Mouse (Mus musculus) heart, embryonic 15.5 days (tissue): ENCODE data around the gene Pank1. TPM values are rescaled to one million over a fixed set of nuclear protein-coding genes. Genes with fewer than 3 reads are reported as not detected.

Experiments
- ATAC-seq: fragments of 200-750 bp; cut with Nextera tagmentation; replicated peaks from 2 replicates; pipeline ENCODE4 v1.8.0; 2017; ENCODE audit warnings: low read depth, moderate TSS enrichment; ENCODE audit not compliant: insufficient number of reproducible peaks, insufficient read depth, low FRiP score
- H3K27ac ChIP-seq: fragments of 300-500 bp; sonication (generic); 2 replicates; pipeline ENCODE4 v1.5.1; 2015; ENCODE audit warnings: mild to moderate bottlenecking, inconsistent platforms
- H3K27me3 ChIP-seq: fragments of 300-500 bp; sonication (generic); 2 replicates; pipeline ENCODE4 v1.6.1; 2015; ENCODE audit warnings: inconsistent platforms
- H3K36me3 ChIP-seq: fragments of 300-500 bp; sonication (generic); 2 replicates; pipeline ENCODE4 v1.6.1; 2015; ENCODE audit warnings: mild to moderate bottlenecking, inconsistent platforms
- H3K4me1 ChIP-seq: fragments of 300-500 bp; sonication (generic); replicated peaks from 2 replicates; pipeline ENCODE4 v1.6.1; 2015; ENCODE audit warnings: inconsistent platforms
- H3K4me2 ChIP-seq: fragments of 300-500 bp; sonication (generic); 2 replicates; pipeline ENCODE4 v1.6.1; 2015; ENCODE audit warnings: inconsistent platforms, mild to moderate bottlenecking, moderate library complexity
- H3K4me3 ChIP-seq: fragments of 300-500 bp; sonication (generic); 2 replicates; pipeline ENCODE4 v1.5.1; 2015; ENCODE audit warnings: mild to moderate bottlenecking, inconsistent platforms
- H3K9ac ChIP-seq: fragments of 300-500 bp; sonication (generic); 2 replicates; pipeline ENCODE4 v1.6.1; 2015; ENCODE audit warnings: mild to moderate bottlenecking, inconsistent platforms
- H3K9me3 ChIP-seq: fragments of 300-500 bp; sonication (generic); replicated peaks from 2 replicates; pipeline ENCODE4 v1.6.1; 2016; ENCODE audit warnings: inconsistent platforms
- WGBS: fragments of 180-500 bp; shearing (Covaris S2); methylation state at CpG from one replicate; pipeline ENCODE4 v1.1.7; 2015; ENCODE audit warnings: mixed read lengths; 5-methylcytosine and 5-hydroxymethylcytosine counted together
- polyA plus RNA-seq: library from polyadenylated mRNA; unstranded; fragments of >200 nt; fragmentation: Nextera tagmentation; extraction: Ambion mirVana; gene quantifications from 2 replicates; pipeline ENCODE4 v1.2.1, GENCODE M21; 2015

Pank1 gene
- polyA plus RNA-seq, 1 experiment from 2014 or later = 15.5 TPM

DNA sequence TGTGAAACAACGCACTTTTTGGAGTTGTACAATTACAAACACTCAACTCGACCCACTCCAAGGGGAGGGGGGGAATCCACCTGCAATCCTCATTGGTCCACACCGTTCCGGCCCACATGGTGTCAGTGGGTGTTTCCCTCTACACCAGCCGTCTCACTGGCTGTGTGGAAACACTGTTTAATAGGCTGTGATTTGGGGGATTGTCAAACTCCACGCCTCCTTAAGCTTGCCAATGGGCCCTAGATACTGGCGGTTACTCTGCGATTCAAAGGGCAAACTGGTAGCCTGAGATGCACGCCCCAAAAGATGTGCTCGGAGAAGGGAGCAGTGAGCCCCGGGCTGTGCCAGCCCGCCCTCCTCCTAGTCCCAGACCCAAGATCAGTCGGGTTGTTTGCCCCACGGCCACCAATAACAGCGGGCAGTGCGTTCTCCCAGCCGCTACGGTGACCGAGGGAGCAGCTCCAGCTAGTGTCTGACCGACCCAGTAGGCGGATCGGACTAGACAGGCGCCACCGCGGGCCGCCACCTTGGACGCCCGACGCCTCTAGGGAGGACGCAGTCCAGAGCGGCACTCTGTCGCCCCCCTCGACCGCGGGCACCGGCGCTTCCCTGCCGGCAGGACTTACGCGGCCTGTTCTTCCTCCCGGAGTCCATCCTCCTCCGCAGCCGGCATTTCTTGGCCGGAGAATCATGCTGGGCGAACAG lies 1.2 kb downstream of the Pank1 start:
- Histone ChIP-seq H3K4me2 (peak overlapping the region; percentile 64), H3K9me3 (no peaks in the 10 kb centered on the region)
- ATAC-seq = peak; percentile 94

DNA sequence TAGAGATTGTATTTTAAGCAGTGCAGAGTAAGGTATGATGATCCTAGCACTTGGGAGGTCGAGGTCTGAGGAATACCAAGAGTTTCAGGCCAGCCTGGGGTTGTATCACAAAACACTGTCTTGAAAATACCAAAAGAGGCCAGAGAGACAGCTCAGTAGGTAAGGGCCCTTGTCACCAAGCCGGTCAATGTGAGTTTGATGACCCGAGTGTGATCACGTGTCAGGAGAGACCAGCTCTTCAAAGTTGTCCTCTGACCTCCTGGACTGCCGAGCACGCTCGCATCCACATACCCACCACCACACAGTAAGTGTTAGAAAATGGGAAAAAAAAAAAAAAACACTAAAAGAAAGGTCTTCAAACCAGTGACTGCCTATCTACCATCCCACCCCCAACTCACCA lies 2.6 kb downstream of the Pank1 start:
- H3K4me3 ChIP-seq = peak overlapping the region; percentile 90
- H3K9me3 ChIP-seq = no peaks in the 10 kb centered on the region
- H3K9ac ChIP-seq = no peak overlapping the region
- no peaks in the 10 kb centered on the region for H3K27me3 ChIP-seq
- peak overlapping the region; percentile 64 for H3K4me2 ChIP-seq
- H3K27ac ChIP-seq = no peak overlapping the region
- ATAC-seq = no peak
- 65% methylated on average over 7 of the region's 7 CpGs for WGBS
- no peaks in the 10 kb centered on the region for H3K36me3 ChIP-seq
- peaks cover 21% of the 10 kb centered on the region for H3K4me1 ChIP-seq

More for the DNA sequence above, 1.2 kb downstream of the Pank1 start:
- WGBS = 0% methylated on average over 45 of the region's 45 CpGs
- H3K27me3 ChIP-seq = no peaks in the 10 kb centered on the region
- peak overlapping the region; percentile 90 for H3K4me3 ChIP-seq
- H3K9ac ChIP-seq = peak overlapping the region; percentile 99
- H3K4me1 ChIP-seq = peaks cover 21% of the 10 kb centered on the region
- H3K27ac ChIP-seq = peak overlapping the region; percentile 99
- H3K36me3 ChIP-seq = no peaks in the 10 kb centered on the region

- Histone ChIP-seq H3K4me3 (no peak overlapping the region), H3K4me2 (no peak overlapping the region), H3K27me3 (no peaks in the 10 kb centered on the region), H3K36me3 (no peaks in the 10 kb centered on the region), H3K4me1 (peaks cover 18% of the 10 kb centered on the region), H3K9me3 (no peaks in the 10 kb centered on the region), H3K9ac (no peak overlapping the region), H3K27ac (no peak overlapping the region)
- ATAC-seq = no peak
- 66% methylated on average over 3 of the region's 3 CpGs for WGBS
These were observed 9.9 kb downstream of the Pank1 start for GRCm38 (mm10) chr19:34869375-34869774.

GRCm38 (mm10) chr19:34868093-34868741 lies 11.0 kb downstream of the Pank1 start:
- Histone ChIP-seq H3K4me1 (peaks cover 18% of the 10 kb centered on the region), H3K9ac (no peak overlapping the region), H3K4me2 (no peak overlapping the region), H3K9me3 (no peaks in the 10 kb centered on the region), H3K4me3 (no peak overlapping the region), H3K36me3 (no peaks in the 10 kb centered on the region), H3K27ac (0 out of 2 replicates have a peak overlapping the region, but pooled peaks have one; percentile 9), H3K27me3 (no peaks in the 10 kb centered on the region)
- no peak for ATAC-seq
- WGBS = 79% methylated on average over 8 of the region's 8 CpGs

DNA sequence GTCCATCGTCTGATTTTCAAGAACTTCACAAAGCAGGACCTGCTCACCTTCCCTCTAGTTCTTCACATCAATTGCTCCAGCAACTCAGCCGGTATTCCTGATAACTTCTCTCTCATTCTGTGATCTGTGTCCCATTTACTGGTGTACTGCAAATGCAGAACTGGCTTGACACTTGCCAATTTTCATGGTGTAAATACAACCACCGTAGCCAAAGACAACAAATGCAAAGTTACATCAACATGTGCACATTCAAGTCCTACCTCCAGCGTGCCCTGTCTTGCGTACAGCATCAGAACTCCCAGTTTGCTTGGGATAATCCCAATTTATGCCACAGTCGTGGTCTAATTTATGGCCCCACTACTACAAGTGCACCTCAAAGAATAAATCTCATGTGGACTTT lies 15.5 kb downstream of the Pank1 start:
- H3K4me3 ChIP-seq = no peak overlapping the region
- ATAC-seq = no peak
- no peaks in the 10 kb centered on the region for H3K9me3 ChIP-seq
- no peak overlapping the region for H3K9ac ChIP-seq
- H3K4me2 ChIP-seq = no peak overlapping the region
- no peaks in the 10 kb centered on the region for H3K27me3 ChIP-seq
- H3K4me1 ChIP-seq = peaks cover 31% of the 10 kb centered on the region
- no peak overlapping the region for H3K27ac ChIP-seq
- 81% methylated on average over 6 of the region's 6 CpGs for WGBS
- H3K36me3 ChIP-seq = no peaks in the 10 kb centered on the region

GRCm38 (mm10) chr19:34856021-34856651 lies 23.1 kb downstream of the Pank1 start:
- peak overlapping the region; percentile 45 for H3K4me2 ChIP-seq
- H3K27me3 ChIP-seq = no peaks in the 10 kb centered on the region
- 24% methylated on average over 12 of the region's 12 CpGs for WGBS
- H3K4me3 ChIP-seq = no peak overlapping the region
- peaks cover 47% of the 10 kb centered on the region for H3K4me1 ChIP-seq
- no peak overlapping the region for H3K9ac ChIP-seq
- peak overlapping the region; percentile 83 for H3K27ac ChIP-seq
- peak; percentile 73 for ATAC-seq
- H3K9me3 ChIP-seq = no peaks in the 10 kb centered on the region
- H3K36me3 ChIP-seq = no peaks in the 10 kb centered on the region

- 80% methylated on average over 3 of the region's 3 CpGs for WGBS
- no peaks in the 10 kb centered on the region for H3K36me3 ChIP-seq
- ATAC-seq = no peak
These were observed 28.1 kb downstream of the Pank1 start for GRCm38 (mm10) chr19:34851161-34851560.

DNA sequence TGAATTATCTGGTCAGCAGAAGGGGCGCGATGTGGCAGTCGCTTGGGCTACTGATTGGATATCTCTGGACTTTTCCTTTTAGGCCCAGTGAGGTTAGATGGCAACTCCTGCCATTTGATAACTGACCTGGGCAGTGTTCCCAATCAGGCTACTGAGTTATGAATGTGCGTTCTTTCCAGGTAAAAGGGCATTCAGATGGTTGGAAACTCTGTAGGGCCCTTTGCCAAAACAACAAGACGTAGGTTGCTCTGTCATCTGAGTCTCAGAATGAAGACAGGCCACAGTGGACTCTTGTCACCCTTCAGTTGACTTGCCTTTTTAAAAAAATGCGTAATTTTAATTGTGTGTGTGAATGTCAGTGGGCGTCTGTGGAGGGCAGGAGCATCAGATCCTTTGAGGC lies 29.8 kb downstream of the Pank1 start:
- Histone ChIP-seq H3K36me3 (no peaks in the 10 kb centered on the region), H3K9ac (no peak overlapping the region), H3K4me3 (no peak overlapping the region), H3K9me3 (no peaks in the 10 kb centered on the region), H3K27ac (no peak overlapping the region), H3K27me3 (no peaks in the 10 kb centered on the region), H3K4me1 (peaks cover 28% of the 10 kb centered on the region), H3K4me2 (no peak overlapping the region)
- ATAC-seq = no peak
- 78% methylated on average over 7 of the region's 7 CpGs for WGBS

More at GRCm38 (mm10) chr19:34851161-34851560, 28.1 kb downstream of the Pank1 start:
- no peak overlapping the region for H3K4me2 ChIP-seq
- H3K4me3 ChIP-seq = no peak overlapping the region
- H3K27me3 ChIP-seq = no peaks in the 10 kb centered on the region
- H3K9ac ChIP-seq = no peak overlapping the region
- H3K9me3 ChIP-seq = no peaks in the 10 kb centered on the region
- no peak overlapping the region for H3K27ac ChIP-seq
- H3K4me1 ChIP-seq = peaks cover 25% of the 10 kb centered on the region

- Histone ChIP-seq H3K36me3 (no peaks in the 10 kb centered on the region), H3K4me3 (no peak overlapping the region)
- ATAC-seq = no peak
These were observed 31.1 kb downstream of the Pank1 start for GRCm38 (mm10) chr19:34848164-34848563.

GRCm38 (mm10) chr19:34847103-34847502 lies 32.2 kb downstream of the Pank1 start:
- 59% methylated on average over 3 of the region's 3 CpGs for WGBS
- no peak for ATAC-seq
- Histone ChIP-seq H3K36me3 (no peaks in the 10 kb centered on the region), H3K27me3 (no peaks in the 10 kb centered on the region), H3K9ac (no peak overlapping the region), H3K9me3 (no peaks in the 10 kb centered on the region), H3K4me1 (peaks cover 35% of the 10 kb centered on the region), H3K27ac (no peak overlapping the region), H3K4me3 (no peak overlapping the region), H3K4me2 (peak overlapping the region; percentile 16; the same call in 1 of the 2 replicates)

More at GRCm38 (mm10) chr19:34848164-34848563, 31.1 kb downstream of the Pank1 start:
- WGBS = 72% methylated on average over 9 of the region's 9 CpGs
- H3K9ac ChIP-seq = no peak overlapping the region
- no peaks in the 10 kb centered on the region for H3K27me3 ChIP-seq
- H3K4me1 ChIP-seq = peaks cover 35% of the 10 kb centered on the region
- H3K27ac ChIP-seq = no peak overlapping the region
- no peak overlapping the region for H3K4me2 ChIP-seq
- no peaks in the 10 kb centered on the region for H3K9me3 ChIP-seq

DNA sequence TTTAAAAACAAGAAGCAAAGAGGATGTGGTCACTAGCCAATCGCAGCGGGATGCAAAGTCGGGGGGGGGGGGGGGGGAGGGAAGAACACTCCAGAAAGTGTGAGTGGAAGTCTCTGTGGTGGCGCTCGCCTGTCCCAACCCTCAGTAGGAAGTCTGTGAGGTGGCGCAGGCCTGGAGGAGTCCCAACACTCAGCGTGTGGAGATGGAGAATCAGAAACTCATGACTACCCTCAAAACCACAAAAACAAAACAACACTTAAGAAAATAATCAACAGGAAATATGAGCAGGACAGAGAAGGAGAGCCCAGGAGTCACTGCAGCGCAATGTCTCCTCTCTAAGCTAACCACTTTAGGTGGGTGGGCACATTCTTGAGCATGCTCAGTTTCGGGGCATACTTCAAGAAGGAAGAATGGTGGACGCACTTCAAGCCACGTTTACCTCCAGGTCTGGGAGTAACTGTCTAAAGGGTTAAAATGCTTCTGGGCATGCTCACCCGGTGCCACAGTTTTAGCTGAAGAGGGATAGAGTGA lies 32.7 kb downstream of the Pank1 start:
- no peaks in the 10 kb centered on the region for H3K9me3 ChIP-seq
- H3K27me3 ChIP-seq = no peaks in the 10 kb centered on the region
- no peak for ATAC-seq
- WGBS = 43% methylated on average over 12 of the region's 12 CpGs
- no peaks in the 10 kb centered on the region for H3K36me3 ChIP-seq
- no peak overlapping the region for H3K9ac ChIP-seq
- H3K4me1 ChIP-seq = peaks cover 36% of the 10 kb centered on the region
- H3K4me2 ChIP-seq = peak overlapping the region; percentile 16; the same call in 1 of the 2 replicates
- no peak overlapping the region for H3K4me3 ChIP-seq
- no peak overlapping the region for H3K27ac ChIP-seq
